Mouse (Mus musculus): ENCODE results near the gene Dcaf1. TPM values are rescaled to one million over a fixed set of nuclear protein-coding genes. Genes with fewer than 3 reads are reported as not detected.

The Dcaf1 gene
- polyA plus RNA-seq, 1 experiment from 2014 or later = 15.9 TPM

DNA sequence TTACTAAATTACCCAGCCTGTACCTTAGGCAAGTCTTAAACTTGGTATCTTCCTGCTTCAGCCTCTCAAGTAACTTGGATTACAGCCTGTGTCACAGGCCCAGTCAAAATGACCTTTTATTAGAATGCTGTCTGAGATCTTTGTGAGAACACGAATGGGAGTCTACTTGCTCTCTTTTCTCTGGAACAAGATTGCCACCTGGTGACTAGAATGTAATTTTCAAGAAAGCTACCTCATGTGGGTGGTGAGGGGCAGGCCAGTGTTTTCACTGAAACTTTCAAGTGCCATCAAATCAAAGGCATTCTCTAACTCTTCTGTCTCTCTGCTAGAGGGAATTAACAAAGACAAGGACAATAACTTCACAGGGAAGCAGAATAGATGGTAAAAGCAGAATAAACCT, 92.1 kb downstream of the Dcaf1 start:
- H3K27me3 ChIP-seq (replicated peaks) = no peaks in the 10 kb centered on the region
- H3K9me3 ChIP-seq (replicated peaks) = no peaks in the 10 kb centered on the region
- H3K4me3 ChIP-seq (replicated peaks) = no peak overlapping the region
- 20% methylated on average over 1 of the region's 1 CpGs for WGBS
- no peak overlapping the region for H3K4me2 ChIP-seq
- H3K9ac ChIP-seq (replicated peaks) = no peak overlapping the region
- no peak overlapping the region for H3K27ac ChIP-seq (replicated peaks)
- no peaks in the 10 kb centered on the region for H3K4me1 ChIP-seq
- H3K36me3 ChIP-seq = peaks cover 38% of the 10 kb centered on the region
- no peak for ATAC-seq (ENCODE audit: low FRiP score)

DNA sequence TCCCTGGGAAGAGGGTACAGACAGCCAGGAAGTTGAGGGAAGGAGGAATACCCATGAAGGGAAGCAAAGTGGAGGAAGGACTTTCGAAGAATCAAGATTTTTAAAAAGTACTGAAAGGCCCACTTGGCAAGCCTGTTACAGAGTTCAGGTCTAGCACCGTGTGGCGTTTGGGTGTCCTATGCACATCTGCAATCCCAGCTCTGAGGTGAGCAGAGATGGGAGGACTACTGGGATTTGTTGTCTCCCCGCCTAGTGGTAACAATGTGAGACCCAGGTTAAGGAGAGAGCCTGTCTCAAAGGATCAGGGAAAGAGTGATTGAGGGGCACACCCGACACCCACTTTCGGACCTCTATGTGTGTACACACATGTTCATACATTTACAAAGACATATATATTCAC, 93.2 kb downstream of the Dcaf1 start:
- H3K4me2 ChIP-seq = no peak overlapping the region

More for the DNA sequence above, 93.2 kb downstream of the Dcaf1 start:
- ATAC-seq (ENCODE audit: low FRiP score) = no peak
- Histone ChIP-seq H3K9me3 (replicated peaks) (no peaks in the 10 kb centered on the region), H3K9ac (replicated peaks) (no peak overlapping the region), H3K27ac (replicated peaks) (no peak overlapping the region), H3K27me3 (replicated peaks) (no peaks in the 10 kb centered on the region), H3K4me3 (replicated peaks) (no peak overlapping the region), H3K4me1 (no peaks in the 10 kb centered on the region), H3K36me3 (peaks cover 36% of the 10 kb centered on the region)
- 93% methylated on average over 6 of the region's 6 CpGs for WGBS

Other genes starting within 250 kb of the Dcaf1 start
- gene Iqcf6, start 195.3 kb upstream of the Dcaf1 start, polyA plus RNA-seq (2015; fragmentation: Nextera tagmentation; extraction: Ambion mirVana) = not detected in 2 replicates
- 4.9 and 6.4 TPM in 2 replicates for gene Grm2, start 165.8 kb upstream of the Dcaf1 start, polyA plus RNA-seq (2015; fragmentation: Nextera tagmentation; extraction: Ambion mirVana)
- 72.2 and 83.3 TPM in 2 replicates for gene Tex264, start 135.9 kb upstream of the Dcaf1 start, polyA plus RNA-seq (2015; fragmentation: Nextera tagmentation; extraction: Ambion mirVana)
- 6.4 and 7.1 TPM in 2 replicates for gene Rad54l2, start 32.7 kb upstream of the Dcaf1 start, polyA plus RNA-seq (2015; fragmentation: Nextera tagmentation; extraction: Ambion mirVana)
- 10.9 and 13.5 TPM in 2 replicates for gene Rbm15b, start 65.6 kb downstream of the Dcaf1 start, polyA plus RNA-seq (2015; fragmentation: Nextera tagmentation; extraction: Ambion mirVana)
- 192 and 201 TPM in 2 replicates for gene Manf, start 70.1 kb downstream of the Dcaf1 start, polyA plus RNA-seq (2015; fragmentation: Nextera tagmentation; extraction: Ambion mirVana)